Mouse (Mus musculus): ENCODE results near the gene Kansl2.

Gene Kansl2

DNA sequence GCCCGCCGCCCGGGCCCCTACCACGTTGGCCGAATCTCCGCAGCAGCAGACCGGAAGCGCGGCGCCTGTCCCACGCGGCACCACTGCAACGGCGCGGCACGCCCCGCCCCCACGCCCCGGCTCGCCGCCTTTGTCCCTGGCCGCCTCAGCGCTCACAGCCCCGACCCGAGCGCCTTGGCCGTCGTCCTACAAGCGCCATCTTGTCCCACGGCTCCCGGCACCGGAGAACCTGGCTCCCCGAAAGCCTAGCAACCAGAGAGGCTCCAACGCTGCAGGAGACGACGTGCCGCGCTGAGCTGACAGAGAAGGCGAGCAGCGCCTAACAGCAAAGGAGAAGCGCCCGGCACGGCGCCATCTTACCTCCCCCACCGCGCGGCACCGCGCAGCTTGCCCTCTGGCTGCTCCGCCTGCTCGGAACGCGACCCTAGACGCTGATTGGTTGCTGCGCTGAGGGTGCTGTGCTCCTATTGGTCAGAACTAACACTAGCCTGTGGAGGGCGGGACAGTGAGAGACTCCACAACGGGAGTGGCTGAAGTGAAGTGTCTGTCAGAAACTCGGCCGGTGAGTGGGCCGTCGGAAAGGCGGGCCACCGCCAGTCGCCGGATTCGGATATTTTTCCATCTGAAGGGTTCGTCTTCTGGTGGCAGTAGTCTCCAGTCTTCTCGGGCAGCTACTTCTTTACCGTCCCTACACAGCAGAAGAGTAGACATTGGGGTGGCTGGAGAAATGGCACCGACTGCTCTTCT lies at the start of gene Kansl2:
TSS of gene Kansl2 (minus strand) at position 384 of the 747 bp plus-strand sequence.
- DNase-seq (ENCODE audit: low read depth), result peak; percentile 99

DNA sequence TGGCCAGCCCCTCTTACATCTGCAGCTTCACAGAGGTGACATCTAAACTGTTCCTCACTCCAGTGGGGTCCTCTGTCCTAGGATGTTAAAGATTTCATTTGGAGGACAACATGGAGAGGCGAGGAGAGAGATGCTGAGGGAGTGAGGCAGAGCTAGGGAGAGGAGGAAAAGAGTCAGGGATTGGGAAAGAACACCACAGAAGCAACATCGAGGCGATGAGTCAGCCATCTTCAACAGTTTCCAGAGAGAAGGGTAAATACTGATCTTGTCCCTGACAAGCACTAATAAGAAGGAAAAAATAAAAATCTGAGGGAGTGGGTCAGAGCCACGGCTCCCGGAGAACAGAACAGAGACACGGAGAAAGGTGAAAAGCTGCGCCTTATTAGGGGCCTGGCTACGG lies 48.9 kb upstream of the Kansl2 start:
- no peak for DNase-seq (ENCODE audit: low read depth)

DNA sequence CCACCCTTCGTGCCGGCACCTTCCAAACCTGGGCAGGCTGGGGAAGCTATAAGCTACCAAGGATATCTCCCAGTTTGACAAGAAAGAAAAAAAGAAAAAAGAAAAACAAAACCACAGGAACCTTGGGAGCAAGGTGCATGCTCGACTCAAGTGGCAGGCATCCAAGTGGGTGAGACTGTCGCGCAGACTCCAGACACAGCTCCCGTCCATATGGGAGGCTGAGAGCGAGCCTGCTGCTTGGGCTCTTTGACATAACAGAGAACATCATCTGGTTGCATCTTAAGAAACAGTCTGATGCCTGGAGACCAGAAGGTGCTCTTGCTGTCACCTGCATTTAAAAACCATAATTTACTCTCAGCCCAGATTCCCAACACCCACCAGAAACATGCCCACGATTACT lies 48.3 kb upstream of the Kansl2 start:
- DNase-seq (ENCODE audit: low read depth), result no peak

DNA sequence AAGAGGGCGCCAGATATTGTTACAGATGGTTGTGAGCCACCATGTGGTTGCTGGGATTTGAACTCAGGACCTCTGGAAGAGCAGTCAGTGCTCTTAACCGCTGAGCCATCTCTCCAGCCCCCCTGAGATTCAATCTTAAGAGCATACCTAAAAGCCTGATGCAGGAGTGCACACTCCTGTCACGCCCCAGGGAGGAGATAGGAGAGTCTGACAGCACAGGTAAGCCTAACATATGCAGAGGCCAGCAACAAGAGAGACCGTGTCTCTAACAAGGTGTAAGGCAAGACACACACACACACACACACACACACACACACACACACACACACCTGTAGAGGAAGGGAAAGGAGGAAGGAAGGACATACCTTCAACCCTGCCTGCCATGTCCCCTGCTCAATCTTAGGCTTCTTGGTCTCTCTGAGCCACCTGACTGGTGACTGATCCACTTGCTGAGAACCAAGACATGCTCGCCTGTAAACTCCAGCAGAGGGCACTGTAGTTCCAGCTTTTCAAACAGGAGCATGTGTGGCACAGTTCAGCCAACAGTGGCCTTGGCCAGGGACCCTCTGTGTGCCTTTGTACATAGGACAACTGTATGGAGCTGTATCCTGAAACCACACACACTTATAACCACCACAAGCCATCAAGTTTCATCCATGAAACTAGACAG lies 45.9 kb upstream of the Kansl2 start:
- DNase-seq (ENCODE audit: low read depth), result peak; percentile 91

- DNase-seq (ENCODE audit: low read depth), result no peak
Measured at GRCm38 (mm10) chr15:98579310-98579709, 45.2 kb upstream of the Kansl2 start.

GRCm38 (mm10) chr15:98573293-98573692 lies 39.2 kb upstream of the Kansl2 start:
- DNase-seq (ENCODE audit: low read depth), result no peak

DNA sequence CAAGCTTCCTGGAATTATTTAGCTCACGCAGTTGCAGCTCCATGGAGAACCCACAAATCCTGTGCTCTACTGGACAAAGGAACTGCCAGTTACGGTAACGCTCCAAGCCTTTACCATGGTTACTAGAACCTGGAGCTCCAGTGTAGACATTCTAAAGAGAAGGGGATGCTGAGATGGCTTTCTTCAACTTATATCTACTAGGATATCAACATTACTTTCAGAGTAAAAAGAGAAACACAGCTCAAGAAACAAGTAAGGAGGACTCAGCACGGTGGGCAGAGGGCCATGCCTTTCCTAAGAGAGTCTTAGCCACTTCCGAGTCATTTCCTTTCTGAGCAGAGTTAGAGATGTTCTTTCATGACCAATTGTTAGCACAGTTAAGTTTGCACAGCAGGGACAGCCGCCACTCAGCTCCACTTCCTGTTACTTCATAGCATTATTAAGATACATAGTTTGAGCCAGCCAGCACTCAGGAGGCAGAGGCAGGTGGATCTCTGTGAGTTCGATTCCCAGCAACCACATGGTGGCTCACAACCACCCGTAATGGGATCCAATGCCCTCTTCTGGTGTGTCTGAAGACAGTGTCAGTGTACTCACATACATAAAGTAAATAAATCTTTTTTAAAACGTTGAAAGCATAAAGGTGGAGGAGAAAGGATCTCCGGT lies 36.9 kb upstream of the Kansl2 start, which contains the start of the genes Ccnt1 and 4930415O20Rik:
TSS of gene Ccnt1 (minus strand) at position 51 of the 666 bp plus-strand sequence.
TSS of gene 4930415O20Rik (plus strand) at position 132 of the 666 bp plus-strand sequence.
- DNase-seq (ENCODE audit: low read depth), result peak; percentile 91

DNA sequence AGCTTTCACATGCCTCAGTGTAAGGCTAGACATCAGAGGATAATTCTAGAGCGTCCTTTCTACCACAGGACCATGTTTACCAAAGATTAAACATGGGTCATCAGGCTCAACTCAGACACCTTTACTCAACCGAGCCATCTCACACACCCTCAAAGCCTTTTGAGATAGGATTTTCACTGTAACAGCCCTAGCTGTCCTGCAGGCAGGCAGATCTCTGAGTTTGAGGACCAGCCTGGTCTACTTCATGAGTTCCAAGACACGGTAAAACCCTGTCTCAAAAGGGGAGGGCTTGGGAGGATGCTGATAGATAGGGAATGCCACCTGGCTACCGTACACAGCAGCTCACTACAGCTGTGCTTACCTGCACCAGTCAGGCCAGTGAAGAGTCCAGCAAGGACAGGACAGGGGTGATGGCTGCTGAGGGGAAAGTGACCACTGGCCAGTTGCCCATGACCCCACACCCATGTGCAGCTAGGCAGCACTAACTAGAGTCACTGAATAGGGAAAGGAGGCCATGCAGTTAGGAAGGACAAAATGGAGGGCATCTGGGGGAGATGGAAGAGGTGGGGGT lies 35.8 kb upstream of the Kansl2 start:
- DNase-seq (ENCODE audit: low read depth), result no peak

- DNase-seq (ENCODE audit: low read depth), result no peak
Measured at GRCm38 (mm10) chr15:98569216-98569615, 35.2 kb upstream of the Kansl2 start.

GRCm38 (mm10) chr15:98568256-98569033 lies 34.4 kb upstream of the Kansl2 start:
- DNase-seq (ENCODE audit: low read depth), result peak; percentile 46

GRCm38 (mm10) chr15:98567278-98568134 lies 33.4 kb upstream of the Kansl2 start:
- peak; percentile 100 for DNase-seq (ENCODE audit: low read depth)

- DNase-seq (ENCODE audit: low read depth), result peak; percentile 36
Measured at GRCm38 (mm10) chr15:98566973-98567277, 32.9 kb upstream of the Kansl2 start.

GRCm38 (mm10) chr15:98557186-98557585 lies 23.1 kb upstream of the Kansl2 start:
- no peak for DNase-seq (ENCODE audit: low read depth)

GRCm38 (mm10) chr15:98555881-98556280 lies 21.8 kb upstream of the Kansl2 start:
- DNase-seq (ENCODE audit: low read depth), result no peak

- no peak for DNase-seq (ENCODE audit: low read depth)
Measured at GRCm38 (mm10) chr15:98552758-98553157, 18.7 kb upstream of the Kansl2 start.

DNA sequence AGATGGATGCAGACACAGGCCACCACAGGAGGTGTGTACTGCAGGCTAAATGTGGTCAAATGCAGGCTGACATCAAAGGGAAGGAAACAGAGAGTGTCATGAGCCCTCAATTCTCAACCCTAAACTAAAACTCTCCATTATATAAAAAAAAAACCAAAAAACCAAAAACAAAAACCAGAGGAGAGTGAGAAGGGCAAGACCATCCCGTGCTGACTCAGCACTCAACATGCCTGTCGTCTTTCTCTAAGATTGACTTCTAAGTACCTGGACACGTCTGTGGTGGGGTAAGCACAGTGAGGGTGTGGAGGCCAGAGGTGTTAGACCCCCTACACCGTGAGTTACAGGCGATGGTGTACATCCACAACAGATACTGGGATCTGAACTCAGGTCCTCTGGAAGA lies 12.8 kb upstream of the Kansl2 start:
- DNase-seq (ENCODE audit: low read depth), result no peak

DNA sequence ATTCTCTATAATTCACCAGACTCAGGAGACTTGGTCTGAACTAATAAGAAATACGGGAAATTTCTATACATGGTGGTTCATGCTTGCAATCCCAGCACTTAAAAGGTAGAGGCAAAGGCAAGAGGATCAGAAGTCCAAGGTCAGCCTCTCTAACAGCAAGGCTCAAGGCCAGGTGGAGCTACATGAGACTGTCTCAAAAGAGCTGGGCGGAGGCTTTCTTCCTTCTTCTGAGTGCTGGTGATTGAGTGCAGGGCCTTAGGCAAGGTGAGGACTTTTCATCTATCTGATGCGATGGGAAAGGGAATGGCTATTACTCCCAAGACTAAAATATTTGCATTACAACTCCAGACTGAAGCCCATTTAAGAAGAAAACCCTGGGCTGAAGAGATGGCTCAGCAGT lies 11.1 kb upstream of the Kansl2 start:
- DNase-seq (ENCODE audit: low read depth), result no peak

DNA sequence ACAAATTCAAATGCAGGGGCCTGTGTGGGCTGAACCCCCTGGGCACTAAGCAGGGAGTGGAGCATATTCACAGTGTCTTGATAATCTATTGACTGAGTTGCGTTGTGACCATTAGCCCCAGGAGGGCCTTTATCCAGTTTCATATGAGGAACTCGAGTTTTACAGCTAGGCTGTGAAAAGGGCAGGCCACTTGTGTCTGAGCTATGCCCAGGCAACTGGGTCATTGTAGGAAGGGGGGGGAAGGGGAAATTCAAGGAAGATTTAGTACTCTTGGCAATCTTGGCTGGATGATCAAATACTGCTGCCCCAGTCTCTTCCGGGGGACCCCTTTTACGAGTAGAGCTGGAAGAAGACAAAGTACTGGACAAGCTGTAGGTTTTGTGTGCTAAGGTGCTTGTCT lies 9.3 kb upstream of the Kansl2 start:
- DNase-seq (ENCODE audit: low read depth), result no peak

DNA sequence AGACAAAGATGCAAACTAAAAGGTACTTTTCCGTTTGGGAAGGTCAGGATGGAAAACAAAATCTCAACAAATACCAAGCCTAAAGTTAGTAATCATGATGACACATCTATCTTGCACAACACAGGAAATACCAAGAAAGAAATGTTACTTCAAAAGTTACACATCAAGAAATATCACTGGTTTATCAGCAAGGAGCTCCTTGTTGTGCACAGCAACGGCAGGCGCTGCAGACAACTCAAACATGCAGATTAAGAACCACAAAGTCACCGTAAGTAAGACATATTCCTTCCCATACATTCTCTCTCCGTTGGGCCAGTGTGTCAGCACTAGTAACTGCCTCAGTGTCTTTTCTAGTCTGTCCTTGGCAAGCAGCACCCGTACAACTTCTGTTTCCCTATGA lies 7.0 kb upstream of the Kansl2 start:
- peak; percentile 85 for DNase-seq (ENCODE audit: low read depth)

GRCm38 (mm10) chr15:98537923-98538322 lies 3.9 kb upstream of the Kansl2 start:
- no peak for DNase-seq (ENCODE audit: low read depth)
